Mouse (Mus musculus) lung, postnatal 10 days (tissue): ENCODE results near the gene Zpbp.

ENCODE experiments used
- DNase-seq: peaks from one replicate; pipeline ENCODE4 v3.0.0; 2021

The Zpbp gene

DNA sequence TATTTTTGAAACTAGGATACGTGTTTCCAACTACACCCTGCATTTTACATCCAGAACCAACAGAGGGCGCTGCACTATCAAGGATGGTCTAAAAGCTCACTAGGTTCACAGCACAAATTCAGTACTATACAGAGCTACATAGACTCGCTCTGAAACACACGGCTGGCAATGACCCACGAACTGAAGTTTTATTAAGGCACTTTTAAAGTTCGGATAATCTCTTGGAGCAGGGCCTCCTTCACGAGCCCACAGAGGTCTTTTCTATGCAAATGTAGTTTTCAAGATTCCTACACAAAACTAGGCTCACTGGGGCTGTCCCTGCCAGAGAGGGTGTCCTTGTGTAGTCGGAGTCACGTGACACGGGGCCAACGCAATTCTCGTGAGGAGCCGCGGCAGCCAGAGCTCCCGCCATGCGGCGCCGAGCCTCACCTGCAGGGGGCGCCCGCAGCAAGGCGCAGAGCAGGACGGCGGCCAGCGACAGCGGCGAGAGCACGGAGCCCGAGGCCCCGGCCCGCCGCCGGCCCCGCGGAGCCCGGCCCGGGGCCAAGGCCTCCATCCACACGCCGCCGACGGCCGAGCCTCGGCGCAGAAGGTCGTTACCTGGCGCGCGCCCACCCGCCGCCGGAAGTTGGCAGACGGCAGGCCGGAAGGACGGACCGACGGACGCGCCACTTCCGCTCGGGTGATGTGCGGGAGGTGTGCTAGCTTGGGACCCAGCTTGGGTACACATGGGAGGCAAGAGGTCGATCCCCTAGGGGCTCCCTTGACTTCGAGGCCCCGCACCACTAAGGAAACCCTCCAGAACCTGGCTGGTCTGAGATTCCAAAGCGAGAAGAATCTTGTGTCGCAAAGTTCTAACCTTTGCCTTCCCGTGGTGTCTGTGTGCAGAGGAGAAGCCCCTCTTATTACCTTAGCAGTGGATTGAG lies at the start of gene Zpbp, which contains the start of gene Spata48:
TSS of gene Zpbp (minus strand) at position 774 of the 926 bp plus-strand sequence.
TSS of gene Spata48 (plus strand) at position 460 of the 926 bp plus-strand sequence.
- DNase-seq: peak; percentile 92

DNA sequence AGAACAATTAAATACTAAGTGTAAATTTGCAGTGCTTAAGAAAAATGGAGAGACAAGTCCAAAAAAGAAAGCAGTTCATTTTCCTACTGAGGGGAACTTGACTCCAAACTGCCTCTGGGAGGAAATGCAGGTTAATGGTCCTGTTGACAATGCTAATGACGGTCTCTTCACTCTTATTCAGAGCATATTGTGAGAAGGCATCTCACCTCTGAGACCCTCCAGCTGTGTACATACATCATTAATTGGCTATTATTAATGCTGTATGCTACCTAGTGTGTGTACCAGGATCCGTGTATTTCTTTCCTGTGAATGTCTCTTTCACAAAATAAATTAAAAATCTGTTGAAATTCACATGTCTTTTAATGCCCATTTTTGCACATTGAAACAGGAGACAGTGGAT lies 47.2 kb upstream of the Zpbp start:
- DNase-seq: no peak

- no peak for DNase-seq
Observed at GRCm38 (mm10) chr11:11506187-11506586, 44.0 kb upstream of the Zpbp start.

GRCm38 (mm10) chr11:11499944-11500343 lies 37.7 kb upstream of the Zpbp start:
- DNase-seq: peak; percentile 9

GRCm38 (mm10) chr11:11495697-11496096 lies 33.5 kb upstream of the Zpbp start:
- no peak for DNase-seq

- no peak for DNase-seq
Observed at GRCm38 (mm10) chr11:11492044-11492443, 29.8 kb upstream of the Zpbp start.

- no peak for DNase-seq
Observed at GRCm38 (mm10) chr11:11484378-11484777, 22.2 kb upstream of the Zpbp start.

- DNase-seq: no peak
Observed at GRCm38 (mm10) chr11:11468924-11469323, 6.7 kb upstream of the Zpbp start.

- DNase-seq: no peak
Observed at GRCm38 (mm10) chr11:11462561-11462890, 318 bp upstream of the Zpbp start.

DNA sequence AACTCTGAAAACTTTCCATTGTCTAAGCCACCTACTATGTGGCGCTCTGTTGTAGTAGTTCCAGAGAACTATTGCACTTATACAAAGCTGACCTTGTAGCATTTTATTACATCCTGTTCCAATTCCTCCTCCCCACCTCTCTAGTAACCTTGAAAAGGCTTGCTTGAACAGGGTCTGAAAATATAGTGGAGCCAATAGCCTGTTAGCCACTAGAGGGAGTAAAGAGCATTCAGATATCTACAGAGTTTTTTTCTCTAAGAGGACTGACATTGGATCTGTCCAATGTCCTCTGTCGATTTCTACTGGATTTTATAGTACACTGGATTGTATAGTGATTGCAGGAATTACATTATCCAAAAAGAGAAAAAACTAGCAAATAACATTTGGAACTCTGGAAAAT lies 7.2 kb downstream of the Zpbp start:
- DNase-seq: peak; percentile 2

- no peak for DNase-seq
Observed at GRCm38 (mm10) chr11:11417356-11417755, 44.9 kb downstream of the Zpbp start.

DNA sequence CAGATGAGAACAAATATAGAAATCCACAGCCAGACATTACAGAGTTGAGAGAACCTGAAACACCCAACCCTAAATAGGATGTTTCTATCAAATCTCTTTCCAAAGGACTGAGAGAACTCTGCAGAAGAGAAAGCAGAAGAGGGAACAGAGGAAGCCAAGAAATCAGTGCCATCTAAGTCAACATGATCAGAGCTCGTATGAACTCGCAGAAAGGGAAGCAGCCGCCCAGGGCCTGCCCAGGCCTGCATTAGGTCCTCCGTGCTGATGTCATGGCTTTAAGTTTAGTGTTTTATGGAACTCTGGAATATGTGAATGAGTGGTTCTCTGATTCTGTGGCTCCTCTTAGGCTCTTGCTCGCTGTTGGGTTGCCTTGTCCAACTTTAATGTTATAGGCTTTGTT lies 48.0 kb downstream of the Zpbp start:
- no peak for DNase-seq

- no peak for DNase-seq
Observed at GRCm38 (mm10) chr11:11394686-11395085, 67.5 kb downstream of the Zpbp start.

- DNase-seq: no peak
Observed at GRCm38 (mm10) chr11:11393164-11393563, 69.0 kb downstream of the Zpbp start.

- no peak for DNase-seq
Observed at GRCm38 (mm10) chr11:11371305-11371704, 90.9 kb downstream of the Zpbp start.

DNA sequence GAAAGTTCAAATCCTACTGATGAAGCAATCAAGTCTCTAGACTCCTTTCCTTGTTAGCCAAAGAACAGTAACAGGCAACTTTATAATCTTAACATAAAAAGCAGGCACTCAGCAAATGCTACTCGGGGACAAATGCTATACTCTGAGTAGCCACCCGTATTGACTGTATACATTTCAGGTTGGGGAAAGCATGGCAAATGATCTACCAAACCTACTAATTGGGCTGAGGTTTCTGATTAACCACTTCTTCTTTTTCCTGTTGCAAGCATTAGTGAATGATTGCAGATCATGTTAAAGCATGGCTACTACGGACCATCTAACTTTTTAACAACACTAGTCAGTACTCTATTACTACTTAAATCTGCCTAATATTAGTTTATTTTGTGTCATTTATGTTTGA lies 178.7 kb downstream of the Zpbp start:
- no peak for DNase-seq

GRCm38 (mm10) chr11:11280128-11280527 lies 182.1 kb downstream of the Zpbp start:
- no peak for DNase-seq

GRCm38 (mm10) chr11:11257348-11257747 lies 204.9 kb downstream of the Zpbp start:
- DNase-seq: no peak

DNA sequence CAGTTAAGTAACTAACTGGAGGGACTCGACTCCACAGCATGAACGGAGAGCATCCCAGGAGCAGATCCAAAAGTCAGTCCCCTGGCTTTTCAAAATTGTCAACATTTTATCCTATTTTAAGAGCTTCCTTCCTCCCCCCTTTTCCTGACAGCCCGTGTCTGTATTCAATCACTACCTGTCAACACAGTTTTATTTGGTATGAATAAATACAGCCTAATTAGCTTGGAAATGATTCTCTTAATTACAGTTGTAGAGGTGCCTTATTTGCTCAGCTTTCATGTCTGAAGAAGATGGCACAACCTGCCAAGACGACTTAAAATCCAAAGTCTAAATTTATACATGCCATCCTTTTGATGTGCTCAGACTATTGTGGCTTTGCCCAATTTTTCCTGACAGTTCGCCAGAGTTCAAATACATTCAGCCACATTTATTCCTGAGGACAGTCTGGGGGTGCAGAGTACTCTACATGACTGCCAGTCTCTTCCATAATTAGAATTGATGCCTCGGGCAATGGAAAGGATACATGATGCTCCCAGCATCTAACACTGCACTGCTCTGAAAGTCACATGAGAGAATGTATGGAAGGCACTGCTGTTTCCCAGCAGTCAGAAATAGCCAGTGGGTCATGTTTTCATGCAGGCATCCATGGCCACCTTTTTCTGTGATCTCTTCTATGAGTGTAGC lies 219.4 kb downstream of the Zpbp start:
- DNase-seq: no peak

DNA sequence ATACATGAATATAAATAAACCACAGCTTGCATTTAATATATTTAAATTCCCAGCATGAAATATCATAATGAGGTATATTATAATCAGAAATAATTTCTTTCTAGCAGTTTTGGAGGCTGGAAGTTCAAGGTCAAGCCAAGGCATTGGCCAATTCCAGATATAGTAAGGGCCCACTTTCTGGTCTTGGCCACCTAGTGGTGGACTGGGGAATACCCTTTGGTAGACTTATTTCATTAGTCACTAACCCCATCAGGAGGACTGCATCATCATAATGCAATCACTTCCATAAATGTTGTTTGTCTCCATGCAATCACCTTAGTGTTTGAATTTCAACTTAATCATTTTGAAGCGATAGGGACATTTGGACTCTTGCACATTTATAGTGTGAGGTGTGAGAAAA lies 222.9 kb downstream of the Zpbp start:
- DNase-seq: peak; percentile 7
